Mouse (Mus musculus) intestine, embryonic 15.5 days (tissue): ENCODE data around the gene Klhdc3. TPM values are rescaled to one million over a fixed set of nuclear protein-coding genes. Genes with fewer than 3 reads are reported as not detected.

Experiments
- ATAC-seq: fragments of 200-750 bp; cut with Nextera tagmentation; 2 replicates; pipeline ENCODE4 v1.8.0; 2017; ENCODE audit warnings: moderate TSS enrichment, moderate library complexity
- H3K27ac ChIP-seq: fragments of 300-500 bp; sonication (generic); 2 replicates; pipeline ENCODE4 v1.5.1; 2015; ENCODE audit warnings: mild to moderate bottlenecking, inconsistent platforms
- H3K27me3 ChIP-seq: fragments of 300-500 bp; sonication (generic); replicated peaks from 2 replicates; pipeline ENCODE4 v1.6.1; 2015; ENCODE audit warnings: inconsistent platforms
- H3K36me3 ChIP-seq: fragments of 300-500 bp; sonication (generic); 2 replicates; pipeline ENCODE4 v1.6.1; 2015; ENCODE audit warnings: inconsistent platforms
- H3K4me1 ChIP-seq: fragments of 300-500 bp; sonication (generic); replicated peaks from 2 replicates; pipeline ENCODE4 v1.6.1; 2015; ENCODE audit warnings: inconsistent platforms
- H3K4me2 ChIP-seq: fragments of 300-500 bp; sonication (generic); replicated peaks from 2 replicates; pipeline ENCODE4 v1.6.1; 2015; ENCODE audit warnings: mild to moderate bottlenecking, inconsistent platforms
- H3K4me3 ChIP-seq: fragments of 300-500 bp; sonication (generic); replicated peaks from 2 replicates; pipeline ENCODE4 v1.5.1; 2015; ENCODE audit warnings: inconsistent platforms
- H3K9ac ChIP-seq: fragments of 300-500 bp; sonication (generic); 2 replicates; pipeline ENCODE4 v1.6.1; 2015; ENCODE audit warnings: inconsistent platforms
- H3K9me3 ChIP-seq: fragments of 300-500 bp; sonication (generic); 2 replicates; pipeline ENCODE4 v1.6.1; 2016; ENCODE audit warnings: inconsistent platforms
- WGBS: fragments of 180-500 bp; shearing (Covaris S2); methylation state at CpG from one replicate; pipeline ENCODE4 v1.1.7; 2015; 5-methylcytosine and 5-hydroxymethylcytosine counted together
- polyA plus RNA-seq: library from polyadenylated mRNA; unstranded; fragments of >200 nt; fragmentation: Nextera tagmentation; extraction: Ambion mirVana; gene quantifications from 2 replicates; pipeline ENCODE4 v1.2.1, GENCODE M21; 2015

Klhdc3 gene
- polyA plus RNA-seq, 1 experiment from 2014 or later = 107 TPM

GRCm38 (mm10) chr17:46674530-46675283 is 6.0 kb downstream of the Klhdc3 start:
- Histone ChIP-seq H3K9ac (peak overlapping the region; percentile 45), H3K9me3 (no peaks in the 10 kb centered on the region), H3K4me2 (peak overlapping the region; percentile 76), H3K4me1 (peaks cover 34% of the 10 kb centered on the region), H3K27me3 (no peaks in the 10 kb centered on the region), H3K4me3 (peak overlapping the region; percentile 77), H3K27ac (peak overlapping the region; percentile 62), H3K36me3 (peaks cover 38% of the 10 kb centered on the region)
- WGBS = 25% methylated on average over 15 of the region's 15 CpGs
- peak; percentile 44 for ATAC-seq

DNA sequence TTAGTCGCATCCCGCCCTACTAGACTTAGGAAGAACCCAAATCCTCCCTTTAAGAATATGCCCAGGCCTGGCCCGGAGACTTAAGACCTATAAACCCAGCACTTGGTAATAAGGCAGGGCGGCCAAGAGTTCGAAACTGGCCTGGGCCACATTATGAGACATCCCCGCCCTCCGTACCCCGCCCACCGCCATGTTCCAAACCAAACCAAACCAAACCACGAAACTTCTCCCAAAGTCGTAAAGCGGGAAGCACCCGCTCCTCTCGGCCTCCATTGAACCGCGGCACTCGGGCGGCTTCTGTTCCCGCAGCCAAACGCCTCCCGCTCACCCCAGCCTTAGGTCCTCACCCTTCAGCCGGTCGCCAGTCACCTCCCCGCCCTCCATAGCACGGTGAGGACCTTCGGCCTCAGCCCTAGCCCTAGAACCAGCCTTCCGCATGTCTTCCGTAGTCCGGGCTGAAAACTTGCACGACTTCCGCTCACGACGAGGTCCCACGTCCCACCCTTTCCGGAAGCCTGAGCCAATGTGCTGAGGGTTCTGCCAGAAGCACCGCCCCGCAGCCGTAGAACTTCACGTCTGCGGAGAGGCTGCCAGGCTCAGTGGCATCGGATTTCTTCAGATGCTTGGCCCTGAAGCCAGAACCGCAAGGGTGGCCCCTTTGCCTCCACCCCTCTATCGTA is 6.7 kb downstream of the Klhdc3 start, which contains the start of gene Rrp36:
Gene Rrp36, minus strand, starts transcription at position 503 of the 680 bp plus-strand sequence.
- Histone ChIP-seq H3K36me3 (peaks cover 44% of the 10 kb centered on the region), H3K4me2 (peak within 1 kb of the TSS; percentile 76), H3K27me3 (no peaks in the 10 kb centered on the region), H3K4me1 (peaks cover 27% of the 10 kb centered on the region), H3K4me3 (peak within 1 kb of the TSS; percentile 77), H3K27ac (peak within 1 kb of the TSS; percentile 62), H3K9me3 (no peaks in the 10 kb centered on the region), H3K9ac (peak within 1 kb of the TSS; percentile 87)
- WGBS = under 1% methylated on average over 43 of the region's 43 CpGs
- peak; percentile 95 for ATAC-seq

GRCm38 (mm10) chr17:46669911-46670310 is 10.8 kb downstream of the Klhdc3 start:
- H3K36me3 ChIP-seq = peaks cover 36% of the 10 kb centered on the region
- no peak for ATAC-seq
- no peaks in the 10 kb centered on the region for H3K27me3 ChIP-seq

DNA sequence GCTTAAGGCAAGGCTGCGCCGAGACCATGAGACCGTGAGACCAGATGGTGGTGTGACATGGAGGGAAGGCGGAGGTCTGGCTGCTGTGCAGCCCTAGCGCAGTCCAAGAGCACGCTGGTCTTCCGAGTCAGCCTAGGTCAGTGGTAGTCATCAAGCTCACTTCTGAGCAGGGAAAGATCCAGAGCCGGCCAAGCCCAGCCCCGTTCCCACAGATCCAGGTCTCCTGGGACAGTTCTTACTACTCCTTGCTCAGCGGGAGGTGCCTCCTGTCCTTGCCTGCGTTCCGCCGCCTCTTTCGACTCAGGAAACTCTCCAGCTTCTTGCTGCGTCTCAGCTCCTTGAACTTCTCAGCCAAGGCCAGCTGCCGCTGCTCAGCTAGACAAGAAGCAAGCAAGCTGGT is 13.0 kb downstream of the Klhdc3 start:
- ATAC-seq = no peak
- H3K9me3 ChIP-seq = no peaks in the 10 kb centered on the region
- no peak overlapping the region for H3K27ac ChIP-seq
- 0 out of 2 replicates have a peak, but pooled peaks cover 1% of the 10 kb centered on the region for H3K4me1 ChIP-seq
- WGBS = 92% methylated on average over 16 of the region's 16 CpGs
- no peak overlapping the region for H3K9ac ChIP-seq
- no peaks in the 10 kb centered on the region for H3K27me3 ChIP-seq
- no peak overlapping the region for H3K4me3 ChIP-seq
- no peak overlapping the region for H3K4me2 ChIP-seq
- H3K36me3 ChIP-seq = peaks cover 51% of the 10 kb centered on the region

More at GRCm38 (mm10) chr17:46669911-46670310, 10.8 kb downstream of the Klhdc3 start:
- H3K9ac ChIP-seq = no peak overlapping the region
- no peak overlapping the region for H3K27ac ChIP-seq
- peaks cover 15% of the 10 kb centered on the region for H3K4me1 ChIP-seq
- no peaks in the 10 kb centered on the region for H3K9me3 ChIP-seq
- H3K4me3 ChIP-seq = no peak overlapping the region
- 96% methylated on average over 10 of the region's 10 CpGs for WGBS
- H3K4me2 ChIP-seq = no peak overlapping the region

DNA sequence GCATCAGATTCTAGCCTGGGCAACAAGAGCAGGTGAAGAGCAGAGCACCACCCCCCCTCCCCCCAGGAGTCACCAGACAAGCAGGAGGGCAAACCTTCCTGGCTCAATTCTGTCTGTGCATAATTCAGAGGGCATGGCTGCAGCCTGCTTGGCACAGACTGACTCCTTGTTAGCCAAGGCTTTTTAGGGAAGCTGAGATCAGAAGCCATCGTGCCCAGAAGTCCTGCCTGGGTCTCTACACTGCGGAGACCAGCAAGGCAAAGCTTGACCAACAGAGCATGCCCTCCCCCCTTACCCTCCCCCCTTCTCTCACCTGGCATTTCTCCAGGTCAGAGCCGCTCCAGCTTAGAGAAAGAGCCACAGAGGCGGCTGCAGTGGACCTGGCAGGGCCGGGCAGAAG is 18.0 kb downstream of the Klhdc3 start:
- ATAC-seq = no peak
- peaks cover 72% of the 10 kb centered on the region for H3K36me3 ChIP-seq
- H3K4me3 ChIP-seq = no peak overlapping the region
- H3K27me3 ChIP-seq = no peaks in the 10 kb centered on the region
- H3K9me3 ChIP-seq = no peaks in the 10 kb centered on the region
- no peak overlapping the region for H3K27ac ChIP-seq
- no peak overlapping the region for H3K9ac ChIP-seq
- WGBS = 88% methylated on average over 5 of the region's 5 CpGs
- no peaks in the 10 kb centered on the region for H3K4me1 ChIP-seq
- no peak overlapping the region for H3K4me2 ChIP-seq

- no peaks in the 10 kb centered on the region for H3K27me3 ChIP-seq
- H3K4me2 ChIP-seq = no peak overlapping the region
- no peak for ATAC-seq
- no peak overlapping the region for H3K9ac ChIP-seq
- no peaks in the 10 kb centered on the region for H3K4me1 ChIP-seq
- H3K9me3 ChIP-seq = no peaks in the 10 kb centered on the region
- no peak overlapping the region for H3K4me3 ChIP-seq
- H3K27ac ChIP-seq = no peak overlapping the region
- peaks cover 75% of the 10 kb centered on the region for H3K36me3 ChIP-seq
- WGBS = 83% methylated on average over 12 of the region's 12 CpGs
These were observed 18.7 kb downstream of the Klhdc3 start for GRCm38 (mm10) chr17:46661981-46662380.

GRCm38 (mm10) chr17:46661351-46661750 is 19.4 kb downstream of the Klhdc3 start:
- no peak for ATAC-seq
- no peaks in the 10 kb centered on the region for H3K9me3 ChIP-seq
- no peak overlapping the region for H3K4me3 ChIP-seq
- WGBS = 97% methylated on average over 9 of the region's 9 CpGs
- H3K4me2 ChIP-seq = no peak overlapping the region
- H3K36me3 ChIP-seq = peaks cover 72% of the 10 kb centered on the region
- no peak overlapping the region for H3K27ac ChIP-seq
- H3K9ac ChIP-seq = no peak overlapping the region
- H3K4me1 ChIP-seq = no peaks in the 10 kb centered on the region
- no peaks in the 10 kb centered on the region for H3K27me3 ChIP-seq

DNA sequence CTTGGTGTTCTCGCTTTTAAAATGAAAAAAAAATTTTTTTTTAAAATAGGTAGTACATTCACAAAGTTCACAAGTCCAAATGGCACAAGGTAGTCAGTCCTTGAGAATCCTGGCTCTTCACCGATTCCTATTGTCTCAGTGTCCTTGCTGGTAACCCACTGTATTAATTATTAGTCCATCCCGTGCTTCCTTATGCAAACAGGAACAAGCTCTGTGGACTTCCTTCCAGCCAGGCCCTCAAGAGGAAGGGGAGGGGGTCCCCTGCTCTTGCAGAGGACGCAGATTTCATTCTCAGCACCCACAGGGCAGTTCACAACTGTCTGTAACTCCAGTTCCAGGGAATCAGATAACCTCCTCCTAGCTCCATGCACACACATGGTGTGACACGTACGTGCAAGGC is 24.7 kb downstream of the Klhdc3 start:
- no peak overlapping the region for H3K4me3 ChIP-seq
- H3K4me2 ChIP-seq = no peak overlapping the region
- no peak overlapping the region for H3K9ac ChIP-seq
- WGBS = 74% methylated on average over 6 of the region's 6 CpGs
- H3K36me3 ChIP-seq = peaks cover 64% of the 10 kb centered on the region
- no peak overlapping the region for H3K27ac ChIP-seq
- H3K27me3 ChIP-seq = no peaks in the 10 kb centered on the region
- no peaks in the 10 kb centered on the region for H3K9me3 ChIP-seq
- peaks cover 18% of the 10 kb centered on the region for H3K4me1 ChIP-seq
- no peak for ATAC-seq

GRCm38 (mm10) chr17:46651755-46652547 is 28.8 kb downstream of the Klhdc3 start:
- H3K27me3 ChIP-seq = no peaks in the 10 kb centered on the region
- H3K9me3 ChIP-seq = no peaks in the 10 kb centered on the region
- peak overlapping the region; percentile 92 for H3K9ac ChIP-seq
- 63% methylated on average over 20 of the region's 20 CpGs for WGBS
- H3K4me2 ChIP-seq = peak overlapping the region; percentile 74
- ATAC-seq = no peak
- H3K27ac ChIP-seq = no peak overlapping the region
- H3K4me3 ChIP-seq = peak overlapping the region; percentile 76
- peaks cover 29% of the 10 kb centered on the region for H3K4me1 ChIP-seq
- H3K36me3 ChIP-seq = peaks cover 35% of the 10 kb centered on the region

GRCm38 (mm10) chr17:46651292-46651691 is 29.4 kb downstream of the Klhdc3 start:
- peak overlapping the region; percentile 97 for H3K27ac ChIP-seq
- no peaks in the 10 kb centered on the region for H3K27me3 ChIP-seq
- peaks cover 33% of the 10 kb centered on the region for H3K4me1 ChIP-seq
- 69% methylated on average over 17 of the region's 17 CpGs for WGBS
- H3K9ac ChIP-seq = peak overlapping the region; percentile 92
- H3K4me2 ChIP-seq = peak overlapping the region; percentile 74
- ATAC-seq = no peak
- H3K4me3 ChIP-seq = peak overlapping the region; percentile 76
- no peaks in the 10 kb centered on the region for H3K9me3 ChIP-seq
- peaks cover 33% of the 10 kb centered on the region for H3K36me3 ChIP-seq

DNA sequence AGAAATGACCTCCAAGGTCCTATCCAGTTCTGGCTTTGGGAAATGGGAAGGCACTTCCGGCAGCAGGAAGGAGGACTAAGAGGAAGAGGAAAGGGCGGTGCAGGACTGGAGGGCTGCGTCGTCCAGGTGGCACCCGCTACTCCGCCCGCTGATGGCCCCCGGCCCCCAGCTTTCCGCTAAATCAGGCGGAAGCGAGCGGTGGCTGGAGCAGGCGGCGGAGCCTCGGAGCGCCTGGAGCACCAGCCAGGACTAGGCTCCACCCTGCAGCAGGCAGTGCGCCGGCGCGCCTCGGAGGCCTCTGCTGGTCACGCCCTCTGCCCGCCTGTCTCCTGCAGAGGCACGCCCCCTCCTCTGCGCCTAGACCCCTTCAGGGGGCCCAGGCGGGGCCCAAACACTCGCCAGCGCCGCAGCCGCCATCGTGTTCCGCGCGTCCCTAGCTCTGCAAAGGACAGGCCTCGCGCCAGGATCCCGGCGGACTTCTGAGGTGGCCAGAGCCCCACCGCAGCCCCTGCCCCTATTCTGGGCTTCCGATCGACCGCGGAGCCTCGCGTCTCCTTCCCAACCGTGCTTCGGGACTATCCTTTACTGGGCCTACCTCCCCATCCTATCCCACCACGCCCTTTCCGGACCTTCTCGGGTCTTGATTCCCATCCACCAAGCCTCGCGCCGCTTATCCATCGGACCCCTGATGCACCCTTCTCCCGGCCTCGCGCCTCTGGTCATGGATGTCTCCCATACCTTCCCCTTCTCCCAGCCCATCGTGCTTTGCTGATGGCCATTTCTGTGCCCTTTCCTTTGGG is 30.3 kb downstream of the Klhdc3 start, which contains the start of gene Cul7:
Gene Cul7, plus strand, starts transcription at position 106 of the 800 bp plus-strand sequence.
- Histone ChIP-seq H3K9ac (peak within 1 kb of the TSS; percentile 92), H3K9me3 (no peaks in the 10 kb centered on the region), H3K36me3 (peaks cover 29% of the 10 kb centered on the region), H3K27me3 (no peaks in the 10 kb centered on the region), H3K4me1 (peaks cover 33% of the 10 kb centered on the region), H3K4me2 (peak within 1 kb of the TSS; percentile 74), H3K4me3 (peak within 1 kb of the TSS; percentile 76), H3K27ac (peak within 1 kb of the TSS; percentile 97)
- peak; percentile 94 for ATAC-seq
- WGBS = 1% methylated on average over 56 of the region's 58 CpGs
